Comparison of ENCODE assay signal across 8 mouse cellular contexts in genomic region chr4:136834439-136834814, GRCm38 (mm10). TPM values are rescaled to one million over a fixed set of nuclear protein-coding genes. Genes with fewer than 3 reads are reported as not detected.
DNase-seq lines count a peak whose midpoint lies in the region; ATAC-seq and TF ChIP-seq lines count a peak whose summit lies in the region.

No protein-coding gene starts in this region.

- H3K36me3 ChIP-seq in kidney, postnatal 0 days (ENCODE audit: insufficient read depth, low read length) = no peaks in the 10 kb centered on the region
- H3K36me3 ChIP-seq in embryonic facial prominence, embryonic 10.5 days (replicated peaks) = no peaks in the 10 kb centered on the region
- H3K36me3 ChIP-seq in hindbrain, postnatal 0 days (ENCODE audit: insufficient read depth, low read length) = no peaks in the 10 kb centered on the region

- peak overlapping the region; percentile 83; the same call in 1 of the 2 replicates for H3K9ac ChIP-seq in kidney, postnatal 0 days (ENCODE audit: low read depth, low read length)
- H3K9ac ChIP-seq in hindbrain, postnatal 0 days (replicated peaks; ENCODE audit: low read length) = peak overlapping the region; percentile 92

- 0 out of 2 replicates have a peak, but pooled peaks cover 5% of the 10 kb centered on the region for H3K27me3 ChIP-seq in kidney, postnatal 0 days (ENCODE audit: insufficient read depth, low read length)
- H3K27me3 ChIP-seq in embryonic facial prominence, embryonic 10.5 days (replicated peaks; ENCODE audit: low read depth, poor library complexity, severe bottlenecking) = peaks cover 79% of the 10 kb centered on the region
- H3K27me3 ChIP-seq in hindbrain, postnatal 0 days (ENCODE audit: insufficient read depth, low read length) = no peaks in the 10 kb centered on the region

- no peaks in the 10 kb centered on the region for H3K9me3 ChIP-seq in kidney, postnatal 0 days (replicated peaks; ENCODE audit: low read length)
- no peaks in the 10 kb centered on the region for H3K9me3 ChIP-seq in embryonic facial prominence, embryonic 10.5 days
- no peaks in the 10 kb centered on the region for H3K9me3 ChIP-seq in hindbrain, postnatal 0 days (ENCODE audit: low read length)

- peak overlapping the region; percentile 81 for H3K4me2 ChIP-seq in kidney, postnatal 0 days (ENCODE audit: low read length)
- peak overlapping the region; percentile 91 for H3K4me2 ChIP-seq in hindbrain, postnatal 0 days (ENCODE audit: low read depth, low read length)

- no peak overlapping the region for H3K27ac ChIP-seq in kidney, postnatal 0 days
- H3K27ac ChIP-seq in embryonic facial prominence, embryonic 10.5 days (replicated peaks) = peak overlapping the region; percentile 98
- H3K27ac ChIP-seq in hindbrain, postnatal 0 days = 0 out of 2 replicates have a peak overlapping the region, but pooled peaks have one; percentile 98

- WGBS in kidney, postnatal 0 days = 18% methylated on average over 12 of the region's 12 CpGs
- WGBS in embryonic facial prominence, embryonic 10.5 days = 14% methylated on average over 12 of the region's 12 CpGs
- 5% methylated on average over 12 of the region's 12 CpGs for WGBS in hindbrain, postnatal 0 days

- ATAC-seq in kidney, postnatal 0 days (replicated peaks; ENCODE audit: low FRiP score, low read depth) = no peak
- no peak for ATAC-seq in hindbrain, postnatal 0 days

- peak overlapping the region; percentile 74 for H3K4me3 ChIP-seq in kidney, postnatal 0 days (replicated peaks; ENCODE audit: low read depth, low read length)
- peak overlapping the region; percentile 91 for H3K4me3 ChIP-seq in embryonic facial prominence, embryonic 10.5 days
- H3K4me3 ChIP-seq in hindbrain, postnatal 0 days (ENCODE audit: low read length) = peak overlapping the region; percentile 87

- no peak for TF ChIP-seq CTCF in kidney, postnatal 0 days (IDR thresholded peaks at IDR 0.05; ENCODE audit: low read depth)
- no peak for TF ChIP-seq CTCF in hindbrain, postnatal 0 days (IDR thresholded peaks at IDR 0.05; ENCODE audit: low read depth)

- peaks cover 20% of the 10 kb centered on the region for H3K4me1 ChIP-seq in kidney, postnatal 0 days (replicated peaks; ENCODE audit: insufficient read depth, low read length)
- H3K4me1 ChIP-seq in embryonic facial prominence, embryonic 10.5 days = peaks cover 90% of the 10 kb centered on the region
- H3K4me1 ChIP-seq in hindbrain, postnatal 0 days (ENCODE audit: insufficient read depth, low read length) = peaks cover 31% of the 10 kb centered on the region

- DNase-seq in kidney, postnatal 0 days (ENCODE audit: low spot score) = no peak
- DNase-seq in kidney, postnatal 14 days = no peak
- no peak for DNase-seq in embryonic facial prominence, embryonic 10.5 days (ENCODE audit: low spot score)
- peak; percentile 35 for DNase-seq in hindbrain, postnatal 0 days (ENCODE audit: low spot score)
- peak; percentile 33 for DNase-seq in naive thymus-derived CD4-positive, alpha-beta T cell, adult 2 months (ENCODE audit: low read depth)
- no peak for DNase-seq in thymus, postnatal 14 days
- DNase-seq in retina, embryonic 14.5 days (ENCODE audit: low spot score) = no peak
- no peak for DNase-seq in urinary bladder, postnatal 36 days (ENCODE audit: low spot score in 2 of 2)

RNA-seq across cellular contexts. Expression of gene Ephb2, which starts 1.4 kb away (rescaled TPM):
- 4.5 and 4.6 TPM in 2 replicates for polyA plus RNA-seq in kidney, postnatal 0 days (2015; fragmentation: Nextera tagmentation; extraction: Ambion mirVana)
- 10.7 and 12.4 TPM in 2 replicates for polyA plus RNA-seq in embryonic facial prominence, embryonic 10.5 days (2016; fragmentation: Nextera tagmentation; extraction: Ambion mirVana)
- total RNA-seq in hindbrain, postnatal 0 days (2014; rRNA removed) = 136 and 150 TPM in 2 replicates
- 12.6 and 13.0 TPM in 2 replicates for polyA plus RNA-seq in hindbrain, postnatal 0 days (2015; fragmentation: Nextera tagmentation; extraction: Ambion mirVana)

RNA-seq across cellular contexts. Expression of gene C1qb, which starts 51.6 kb away (rescaled TPM):
- polyA plus RNA-seq in kidney, postnatal 0 days (2015; fragmentation: Nextera tagmentation; extraction: Ambion mirVana) = 54.4 and 69.0 TPM in 2 replicates
- 17.0 and 20.1 TPM in 2 replicates for polyA plus RNA-seq in embryonic facial prominence, embryonic 10.5 days (2016; fragmentation: Nextera tagmentation; extraction: Ambion mirVana)
- total RNA-seq in hindbrain, postnatal 0 days (2014; rRNA removed) = 65.5 and 72.0 TPM in 2 replicates
- polyA plus RNA-seq in hindbrain, postnatal 0 days (2015; fragmentation: Nextera tagmentation; extraction: Ambion mirVana) = 75.8 and 79.7 TPM in 2 replicates

RNA-seq across cellular contexts. Expression of gene C1qc, which starts 58.4 kb away (rescaled TPM):
- 27.2 and 34.6 TPM in 2 replicates for polyA plus RNA-seq in kidney, postnatal 0 days (2015; fragmentation: Nextera tagmentation; extraction: Ambion mirVana)
- polyA plus RNA-seq in embryonic facial prominence, embryonic 10.5 days (2016; fragmentation: Nextera tagmentation; extraction: Ambion mirVana) = 5.6 and 7.2 TPM in 2 replicates
- total RNA-seq in hindbrain, postnatal 0 days (2014; rRNA removed) = 71.8 and 90.1 TPM in 2 replicates
- polyA plus RNA-seq in hindbrain, postnatal 0 days (2015; fragmentation: Nextera tagmentation; extraction: Ambion mirVana) = 47.1 and 48.3 TPM in 2 replicates

Comparison
In these comparisons a context has a peak if more than half of its experiments do, and no peak if none do; other contexts are left out.
1. DNase-seq: peak in hindbrain, postnatal 0 days (single experiment) and naive thymus-derived CD4-positive, alpha-beta T cell, adult 2 months (single experiment); none in kidney, postnatal 0 days (single experiment), kidney, postnatal 14 days (single experiment), embryonic facial prominence, embryonic 10.5 days (single experiment), thymus, postnatal 14 days (single experiment), retina, embryonic 14.5 days (single experiment) and urinary bladder, postnatal 36 days (0 of 2).
2. Peak in every context shown above with its lines, with median percentiles within 50 percentile points of each other: H3K4me3 ChIP-seq.